Mouse (Mus musculus) megakaryocyte progenitor cell, adult 5-6 weeks (primary cell): ENCODE results near the gene Mmel1. TPM values are rescaled to one million over a fixed set of nuclear protein-coding genes. Genes with fewer than 3 reads are reported as not detected.
A peak's percentile ranks its signal among the peaks of the same experiment; 100 is the strongest.

Source experiments
- ATAC-seq: replicated peaks from 2 replicates; pipeline ENCODE4 v1.8.0; 2016; ENCODE audit warnings: mild to moderate bottlenecking, moderate TSS enrichment, inconsistent platforms; ENCODE audit not compliant: poor library complexity
- total RNA-seq, 2 experiments: library from RNA; stranded (forward) in 1 of 2; stranded (reverse) in 1 of 2; fragments of 157-497, 149-512 nt in 1 of 2; fragments of 200-1000 nt in 1 of 2; gene quantifications; 2 replicates each; pipeline versions ENCODE4 v1.2.3 to v1.2.4; 2015 to 2017

Mmel1 gene
- total RNA-seq, 2 experiments from 2014 or later, result not detected

DNA sequence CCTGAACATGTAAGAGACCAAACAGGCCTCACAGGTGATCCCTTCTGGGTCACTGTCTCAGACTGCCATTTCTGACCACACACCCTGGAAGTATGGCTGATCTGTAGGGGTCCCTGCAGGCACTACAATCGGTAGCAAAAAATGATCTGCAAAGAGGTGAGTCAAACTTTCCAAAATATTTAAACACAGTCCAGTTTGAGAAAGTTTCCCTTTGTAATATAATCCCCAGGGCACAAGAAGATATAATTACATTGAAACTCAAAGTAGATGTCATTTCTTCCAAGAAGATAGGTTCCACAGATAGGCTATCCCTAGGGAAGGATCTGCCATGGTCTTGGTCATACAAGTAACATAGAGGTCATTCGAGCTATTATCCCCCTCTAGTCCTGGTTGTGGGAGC, 33.0 kb downstream of the Mmel1 start:
- ATAC-seq, result no peak

- peak; percentile 83 for ATAC-seq
These were observed 35.0 kb downstream of the Mmel1 start for GRCm38 (mm10) chr4:154904185-154905071.

- ATAC-seq, result peak; percentile 56
These were observed 38.4 kb downstream of the Mmel1 start for GRCm38 (mm10) chr4:154907833-154908232.

- no peak for ATAC-seq
These were observed 39.1 kb downstream of the Mmel1 start for GRCm38 (mm10) chr4:154908490-154908889.

DNA sequence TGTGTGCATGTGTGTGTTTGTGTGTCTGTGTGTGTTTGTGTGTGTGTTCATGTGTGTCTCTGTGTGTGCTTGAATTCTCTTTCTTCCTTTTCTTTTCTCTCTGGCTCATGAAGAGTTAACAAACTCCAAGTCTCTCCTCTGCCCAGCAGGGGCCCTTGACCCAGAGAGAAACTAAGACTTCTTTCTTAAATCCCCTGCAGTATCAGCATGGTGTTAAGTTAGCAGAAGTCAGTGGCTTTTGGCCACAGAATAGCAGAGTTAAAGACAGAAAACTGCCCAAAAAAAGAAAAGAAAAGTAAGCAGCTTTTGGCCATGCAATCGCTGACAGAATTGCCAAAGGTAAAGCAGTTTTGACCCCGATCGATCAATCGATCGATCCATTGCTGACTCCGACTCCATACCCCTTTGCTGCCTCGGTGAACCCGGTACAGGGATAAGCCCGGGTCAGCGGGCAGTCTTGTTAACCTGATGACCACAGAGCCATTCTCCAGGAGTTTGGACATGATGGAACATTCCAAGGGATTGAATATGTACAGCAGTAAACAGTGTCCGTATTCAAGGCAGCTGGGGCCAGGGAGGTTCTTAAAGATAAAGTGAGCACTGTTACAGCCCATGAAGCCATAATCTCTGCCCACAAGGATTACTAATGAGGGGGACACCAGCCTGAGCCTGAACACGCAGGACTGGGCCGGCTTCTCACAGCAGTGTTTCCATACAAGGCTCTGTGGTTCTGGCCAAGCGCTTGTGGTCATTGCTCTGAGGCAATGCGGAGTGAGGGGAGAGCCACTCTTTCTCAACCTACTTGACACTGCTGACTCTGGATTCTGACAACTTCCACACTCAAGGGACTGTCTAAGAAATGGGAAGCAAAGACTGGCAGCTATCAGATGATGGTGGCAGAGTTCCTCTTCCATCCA, 41.5 kb downstream of the Mmel1 start:
- ATAC-seq, result peak; percentile 77

DNA sequence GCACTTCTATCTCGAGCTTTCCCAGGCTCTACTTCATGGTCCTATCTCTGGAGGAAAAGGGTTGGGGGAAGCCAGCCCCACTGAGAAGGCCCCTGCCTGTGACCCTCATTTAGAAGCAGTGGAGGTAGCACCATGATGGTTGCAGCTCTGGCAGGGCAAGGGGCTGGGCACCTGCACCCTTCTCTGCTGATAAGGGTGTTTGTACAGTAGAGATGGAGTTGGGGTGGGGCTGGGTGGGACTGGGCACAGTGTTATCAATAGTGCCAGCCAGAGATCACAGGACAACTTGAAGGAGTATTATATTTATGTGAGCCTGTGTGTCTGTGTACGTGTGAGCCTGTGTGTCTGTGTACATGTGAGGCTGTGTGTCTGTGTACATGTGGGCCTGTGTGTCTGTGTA, 42.3 kb downstream of the Mmel1 start:
- peak; percentile 45 for ATAC-seq

- no peak for ATAC-seq
These were observed 44.5 kb downstream of the Mmel1 start for GRCm38 (mm10) chr4:154913845-154914244.

- ATAC-seq, result no peak
These were observed 44.9 kb downstream of the Mmel1 start for GRCm38 (mm10) chr4:154914252-154914651.

DNA sequence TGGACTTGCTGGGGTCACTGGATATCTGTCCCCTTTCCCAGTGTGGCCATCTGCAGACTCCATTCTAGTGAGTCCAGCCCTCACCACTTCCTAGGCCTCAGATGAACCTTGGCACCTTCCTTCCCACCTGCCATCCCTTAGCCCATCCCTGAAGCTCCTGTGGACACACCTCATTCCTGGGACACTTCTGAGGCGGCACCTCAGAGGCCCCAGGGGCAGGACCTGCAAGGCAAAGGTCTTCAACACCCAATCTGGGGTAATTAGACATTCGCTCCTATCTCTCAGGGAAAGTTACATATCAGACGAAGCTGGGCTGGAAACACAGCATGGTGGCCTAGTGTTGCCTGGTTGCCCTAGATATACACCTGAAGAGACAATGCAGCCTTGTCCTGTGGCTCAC, 45.3 kb downstream of the Mmel1 start:
- no peak for ATAC-seq

- ATAC-seq, result peak; percentile 18; the same call in 1 of the 2 replicates
These were observed 45.9 kb downstream of the Mmel1 start for GRCm38 (mm10) chr4:154915286-154915685.

DNA sequence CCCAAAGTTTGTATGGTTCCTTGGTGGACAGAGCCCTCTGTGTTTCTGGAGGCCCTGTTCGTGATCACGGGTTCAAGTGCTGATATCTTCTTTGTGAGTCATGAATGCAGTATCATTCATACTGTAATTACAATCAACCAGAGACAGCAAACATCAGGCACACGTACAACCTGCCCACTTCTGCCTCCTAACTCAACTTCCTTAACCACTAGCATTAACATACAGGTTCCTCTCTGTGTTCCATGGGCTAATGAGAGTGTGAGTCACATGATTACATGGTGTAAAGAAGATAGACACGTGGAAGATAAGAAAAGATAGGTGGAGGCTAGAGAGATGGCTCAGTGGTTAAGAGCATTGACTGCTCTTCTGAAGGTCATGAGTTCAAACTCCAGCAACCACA, 47.3 kb downstream of the Mmel1 start:
- peak; percentile 36 for ATAC-seq

DNA sequence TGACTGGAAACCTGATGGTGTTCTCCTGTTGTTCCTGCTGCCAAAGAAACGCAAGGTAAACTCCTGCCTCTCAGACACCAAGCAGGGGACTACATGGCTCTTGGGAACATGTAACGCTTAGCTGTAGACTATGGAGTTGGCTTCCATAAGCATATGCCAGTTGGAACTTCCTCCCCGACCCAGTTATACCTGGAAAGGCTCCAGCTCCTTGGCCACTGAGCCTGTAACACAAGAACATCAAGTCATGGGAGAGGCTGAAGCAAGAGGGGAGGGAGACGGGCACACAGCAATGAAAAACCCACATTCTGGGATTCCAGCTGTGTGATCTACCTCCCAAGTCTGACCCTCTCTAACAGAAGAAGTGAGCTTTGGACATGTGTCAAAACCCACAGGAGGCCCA, 52.9 kb downstream of the Mmel1 start:
- ATAC-seq, result no peak

DNA sequence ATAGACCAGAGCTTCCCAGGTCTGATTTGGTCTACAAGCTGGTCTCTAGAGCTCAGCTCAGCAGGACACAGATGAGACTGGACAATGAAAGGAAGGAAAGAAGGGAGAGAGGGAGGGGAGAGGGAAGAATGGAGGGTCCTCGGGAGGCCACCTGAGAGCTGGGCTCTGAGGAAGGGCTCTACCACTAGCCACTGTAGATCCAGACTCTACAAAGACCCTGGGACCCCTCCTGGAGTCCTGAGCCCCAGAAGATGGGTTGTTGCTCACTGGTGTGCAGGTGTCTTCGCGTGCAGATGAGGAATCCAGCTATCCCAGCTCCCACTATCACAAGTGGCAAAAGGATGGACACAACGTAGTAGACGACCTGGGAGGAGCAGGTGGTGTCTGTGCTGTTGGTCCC, 53.5 kb downstream of the Mmel1 start:
- no peak for ATAC-seq

GRCm38 (mm10) chr4:154925413-154925812, 56.0 kb downstream of the Mmel1 start:
- no peak for ATAC-seq

GRCm38 (mm10) chr4:154926969-154927898, 57.8 kb downstream of the Mmel1 start:
- ATAC-seq, result no peak

- peak; percentile 38 for ATAC-seq
These were observed 58.5 kb downstream of the Mmel1 start for GRCm38 (mm10) chr4:154927899-154928337.

DNA sequence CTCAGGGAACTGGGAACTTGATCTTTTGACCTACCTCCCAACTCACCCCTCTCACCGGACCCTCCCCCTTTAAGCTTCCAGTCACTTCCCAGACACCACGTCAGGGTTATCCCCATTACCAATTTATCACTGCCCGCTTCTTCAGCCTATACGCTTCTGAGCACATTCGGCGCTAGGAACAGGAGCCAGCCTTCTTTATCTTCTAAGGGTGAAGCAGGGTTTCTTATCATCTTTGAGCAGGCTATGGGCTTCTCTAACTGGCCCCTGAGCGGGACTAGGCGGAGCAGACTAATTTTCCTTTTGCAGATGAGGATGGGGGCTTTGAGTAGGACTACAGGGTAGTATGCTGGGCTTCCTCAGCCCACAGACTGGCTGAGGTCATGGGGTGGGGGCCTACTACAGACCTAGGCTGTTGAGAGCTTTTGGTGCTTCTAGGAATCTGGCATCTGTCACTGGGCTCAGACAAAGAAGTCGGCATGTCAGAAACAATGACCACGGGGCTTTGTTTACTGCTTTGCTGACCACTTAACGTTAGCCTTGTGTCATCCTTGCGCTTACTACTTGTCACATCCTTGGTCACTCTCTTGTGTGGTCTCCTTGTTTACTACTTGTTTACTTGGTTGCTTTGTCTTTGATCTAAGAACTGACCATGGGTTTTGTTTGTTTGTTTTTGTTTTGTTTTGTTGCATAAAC, 59.2 kb downstream of the Mmel1 start, which contains the start of gene Tnfrsf14:
TSS of gene Tnfrsf14 (minus strand) at position 169 of the 693 bp plus-strand sequence.
- peak; percentile 59 for ATAC-seq

DNA sequence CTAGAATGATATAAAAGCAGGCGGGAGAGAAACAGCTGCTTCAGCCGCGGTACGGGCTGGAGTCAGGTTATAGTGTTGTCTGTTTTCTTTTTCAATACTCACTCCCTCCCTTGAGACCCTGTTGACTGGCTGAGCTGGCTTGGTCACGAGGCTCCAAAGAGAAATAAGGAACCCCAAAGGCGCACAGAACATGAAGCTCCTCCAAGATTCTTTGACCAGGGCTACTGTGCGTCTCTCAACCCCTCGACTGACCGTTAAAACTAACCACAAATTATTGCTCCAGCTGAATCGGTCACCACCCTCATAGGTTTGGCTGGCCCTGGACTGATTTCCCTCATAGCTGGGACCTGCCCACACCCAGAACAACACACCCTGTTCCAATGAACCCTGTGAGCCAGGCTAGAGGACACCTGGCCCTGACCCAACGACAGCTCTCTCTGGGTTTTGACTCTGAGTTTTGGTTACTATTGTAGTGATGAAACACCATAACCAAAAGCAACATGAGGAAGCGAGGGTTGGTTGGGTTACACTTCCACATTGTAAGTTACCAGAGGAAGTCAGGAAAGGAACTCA, 59.8 kb downstream of the Mmel1 start:
- ATAC-seq, result peak; percentile 68

- ATAC-seq, result no peak
These were observed 64.0 kb downstream of the Mmel1 start for GRCm38 (mm10) chr4:154933306-154933907.
